Mouse (Mus musculus) brain, adult 10 weeks (tissue): Measurements from ENCODE around the gene Mettl26. TPM values are rescaled to one million over a fixed set of nuclear protein-coding genes. Genes with fewer than 3 reads are reported as not detected.

Source experiments
- polyA plus RNA-seq: library from polyadenylated mRNA; stranded (reverse); fragments of 350-450 nt; fragmentation: Illumina TruSeq; extraction: RNeasy Lipid Tissue Mini Kit (QIAGEN cat#74804); gene quantifications from one replicate; pipeline ENCODE4 v1.2.3, GENCODE M21; 2015; ENCODE audit warnings: low read depth, low replicate concordance

Gene Mettl26
- polyA plus RNA-seq: 49.7 TPM

GRCm38 (mm10) chr17:25874721-25875170, at the start of gene Mettl26:
Gene Mettl26 (plus strand): TSS chr17:25875074.

GRCm38 (mm10) chr17:25828712-25829557, 45.9 kb upstream of the Mettl26 start, which contains the start of gene Jmjd8:
Gene Jmjd8 (plus strand): TSS chr17:25828867.

GRCm38 (mm10) chr17:25833291-25833663, 41.6 kb upstream of the Mettl26 start, which contains the start of gene Stub1:
Gene Stub1 (minus strand): TSS chr17:25833404.

GRCm38 (mm10) chr17:25837076-25837410, 37.8 kb upstream of the Mettl26 start, which contains the start of gene Rhbdl1:
Gene Rhbdl1 (minus strand): TSS chr17:25837295.

GRCm38 (mm10) chr17:25841117-25841880, 33.6 kb upstream of the Mettl26 start, which contains the start of gene Gm20683:
Gene Gm20683 (minus strand): TSS chr17:25841763.

GRCm38 (mm10) chr17:25844396-25844901, 30.4 kb upstream of the Mettl26 start, which contains the start of gene Rhot2:
Gene Rhot2 (minus strand): TSS chr17:25844851.

GRCm38 (mm10) chr17:25860832-25861703, 13.8 kb upstream of the Mettl26 start, which contains the start of gene Wdr90:
Gene Wdr90 (minus strand): TSS chr17:25861501.

GRCm38 (mm10) chr17:25868601-25869191, 6.2 kb upstream of the Mettl26 start, which contains the start of gene Mcrip2:
Gene Mcrip2 (minus strand): TSS chr17:25868764.

GRCm38 (mm10) chr17:25880196-25880910, 5.5 kb downstream of the Mettl26 start, which contains the start of gene Wfikkn1:
Gene Wfikkn1 (minus strand): TSS chr17:25880858.

GRCm38 (mm10) chr17:25919144-25919785, 44.4 kb downstream of the Mettl26 start, which contains the start of gene Rab40c:
Gene Rab40c (minus strand): TSS chr17:25919727.

Other genes starting within 250 kb of the Mettl26 start
- gene Gng13, start 157.9 kb upstream of the Mettl26 start, polyA plus RNA-seq: 297 TPM
- gene Chtf18, start 147.7 kb upstream of the Mettl26 start, polyA plus RNA-seq: 1.5 TPM
- gene Rpusd1, start 147.4 kb upstream of the Mettl26 start, polyA plus RNA-seq: 78.9 TPM
- 0.33 TPM for gene Mslnl, start 139.0 kb upstream of the Mettl26 start, polyA plus RNA-seq
- 2.9 TPM for gene Msln, start 120.7 kb upstream of the Mettl26 start, polyA plus RNA-seq
- 32.3 TPM for gene Narfl, start 101.3 kb upstream of the Mettl26 start, polyA plus RNA-seq
- 139 TPM for gene Haghl, start 89.4 kb upstream of the Mettl26 start, polyA plus RNA-seq
- 0.62 TPM for gene Ccdc78, start 88.5 kb upstream of the Mettl26 start, polyA plus RNA-seq
- gene Fam173a, start 82.2 kb upstream of the Mettl26 start, polyA plus RNA-seq: 88.4 TPM
- 1.7 TPM for gene AC134908.4, start 79.4 kb upstream of the Mettl26 start, polyA plus RNA-seq
- 128 TPM for gene Metrn, start 77.9 kb upstream of the Mettl26 start, polyA plus RNA-seq
- 572 TPM for gene Fbxl16, start 66.0 kb upstream of the Mettl26 start, polyA plus RNA-seq
- gene Wdr24, start 51.4 kb upstream of the Mettl26 start, polyA plus RNA-seq: 22.9 TPM
- gene Jmjd8, start 46.2 kb upstream of the Mettl26 start, polyA plus RNA-seq: 42.7 TPM
- 169 TPM for gene Stub1, start 41.7 kb upstream of the Mettl26 start, polyA plus RNA-seq
- 44.6 TPM for gene Rhbdl1, start 37.8 kb upstream of the Mettl26 start, polyA plus RNA-seq
- 23.4 TPM for gene Gm20683, start 33.3 kb upstream of the Mettl26 start, polyA plus RNA-seq
- 84.4 TPM for gene Rhot2, start 30.2 kb upstream of the Mettl26 start, polyA plus RNA-seq
- gene Wdr90, start 13.6 kb upstream of the Mettl26 start, polyA plus RNA-seq: 21.2 TPM
- gene Mcrip2, start 6.3 kb upstream of the Mettl26 start, polyA plus RNA-seq: 19.9 TPM
- 0.33 TPM for gene Wfikkn1, start 5.8 kb downstream of the Mettl26 start, polyA plus RNA-seq
- 40.3 TPM for gene Rab40c, start 44.7 kb downstream of the Mettl26 start, polyA plus RNA-seq
- 95.8 TPM for gene Pigq, start 69.9 kb downstream of the Mettl26 start, polyA plus RNA-seq
- gene Nhlrc4, start 69.9 kb downstream of the Mettl26 start, polyA plus RNA-seq: 0.42 TPM
- gene A930017K11Rik, start 77.5 kb downstream of the Mettl26 start, polyA plus RNA-seq: 0.97 TPM
- gene Capn15, start 110.7 kb downstream of the Mettl26 start, polyA plus RNA-seq: 23.5 TPM
- 54.5 TPM for gene Rab11fip3, start 194.5 kb downstream of the Mettl26 start, polyA plus RNA-seq
- gene Decr2, start 215.3 kb downstream of the Mettl26 start, polyA plus RNA-seq: 35.9 TPM
- 4.6 TPM for gene Nme4, start 220.5 kb downstream of the Mettl26 start, polyA plus RNA-seq
- 11.9 TPM for gene Tmem8, start 238.2 kb downstream of the Mettl26 start, polyA plus RNA-seq
- gene Mrpl28, start 248.4 kb downstream of the Mettl26 start, polyA plus RNA-seq: 130 TPM